Mouse (Mus musculus) MEL (cell line): ENCODE measurements around the gene Hps4. TPM values are rescaled to one million over a fixed set of nuclear protein-coding genes. Genes with fewer than 3 reads are reported as not detected.

Experiments used
- DNase-seq: peaks from one replicate; pipeline ENCODE4 v3.0.0; 2011; ENCODE audit warnings: low read depth, low spot score
- H3K27ac ChIP-seq: 2 replicates; pipeline ENCODE4 v1.5.1; 2012; ENCODE audit warnings: low read depth, mild to moderate bottlenecking, control low read depth, low read length, moderate library complexity; ENCODE audit not compliant: control insufficient read depth
- H3K27me3 ChIP-seq, 2 experiments: fragments of 150-350 bp in 1 of 2; sonication (generic) in 1 of 2; 2 replicates each; pipeline ENCODE4 v1.6.1; 2012; ENCODE audit warnings: low read length in 2 of 2, mild to moderate bottlenecking in 2 of 2, improper control_type of control experiment in 1 of 2, moderate library complexity in 1 of 2; ENCODE audit not compliant: insufficient read depth in 2 of 2, control insufficient read depth in 1 of 2
- H3K36me3 ChIP-seq, 2 experiments: 2 replicates each; pipeline ENCODE4 v1.6.1; 2012 to 2014; ENCODE audit warnings: low read length in 2 of 2, improper control_type of control experiment in 1 of 2, inconsistent platforms in 1 of 2, mild to moderate bottlenecking in 1 of 2; ENCODE audit not compliant: insufficient read depth in 2 of 2, control insufficient read depth in 1 of 2
- H3K4me1 ChIP-seq, 2 experiments: fragments of 150-350 bp in 1 of 2; sonication (generic) in 1 of 2; 2 replicates each; pipeline ENCODE4 v1.6.1; 2012; ENCODE audit warnings: low read length in 2 of 2, improper control_type of control experiment in 1 of 2, mild to moderate bottlenecking in 1 of 2; ENCODE audit not compliant: insufficient read depth in 2 of 2, control insufficient read depth in 1 of 2
- H3K4me3 ChIP-seq, 2 experiments: fragments of 150-350 bp in 1 of 2; sonication (generic) in 1 of 2; 2 replicates each; pipeline ENCODE4 v1.5.1; 2012; ENCODE audit warnings: low read depth in 2 of 2, low read length in 2 of 2, mild to moderate bottlenecking in 2 of 2, moderate library complexity in 2 of 2, control low read depth in 1 of 2, improper control_type of control experiment in 1 of 2; ENCODE audit not compliant: control insufficient read depth in 1 of 2, insufficient read depth in 1 of 2
- H3K79me2 ChIP-seq: 2 replicates; pipeline ENCODE4 v1.6.1; 2012; ENCODE audit warnings: mild to moderate bottlenecking, low read length, moderate library complexity; ENCODE audit not compliant: control insufficient read depth, poor library complexity, insufficient read depth
- H3K9ac ChIP-seq: 2 replicates; pipeline ENCODE4 v1.6.1; 2012; ENCODE audit warnings: low read depth, mild to moderate bottlenecking, control low read depth, low read length, moderate library complexity; ENCODE audit not compliant: control insufficient read depth, poor library complexity, severe bottlenecking
- H3K9me3 ChIP-seq: fragments of 150-350 bp; sonication (generic); replicated peaks from 2 replicates; pipeline ENCODE4 v1.6.1; 2012; ENCODE audit warnings: mild to moderate bottlenecking, low read length, improper control_type of control experiment, moderate library complexity; ENCODE audit not compliant: insufficient read depth
- BHLHE40 ChIP-seq: IDR thresholded peaks from 2 replicates; pipeline ENCODE4 v1.6.1; 2012; ENCODE audit warnings: low read depth, mild to moderate bottlenecking, inconsistent platforms, low read length, improper control_type of control experiment, borderline replicate concordance
- ETS1 ChIP-seq: IDR thresholded peaks from 2 replicates; pipeline ENCODE4 v1.6.1; 2012; ENCODE audit warnings: low read depth, mild to moderate bottlenecking, inconsistent platforms, low read length, improper control_type of control experiment, moderate library complexity
- MAFK ChIP-seq: IDR thresholded peaks from 2 replicates; pipeline ENCODE4 v1.6.1; 2011; ENCODE audit warnings: low read depth, mild to moderate bottlenecking, low read length, improper control_type of control experiment, borderline replicate concordance
- MYC ChIP-seq: IDR thresholded peaks from 2 replicates; pipeline ENCODE4 v1.6.1; 2011; ENCODE audit warnings: low read depth, mild to moderate bottlenecking, low read length, improper control_type of control experiment, moderate library complexity
- POLR2AphosphoS2 ChIP-seq: IDR thresholded peaks from 2 replicates; pipeline ENCODE4 v1.6.1; 2011; ENCODE audit warnings: low read length, improper control_type of control experiment
- RCOR1 ChIP-seq: IDR thresholded peaks from 2 replicates; pipeline ENCODE4 v1.6.1; 2012; ENCODE audit warnings: low read depth, mild to moderate bottlenecking, inconsistent platforms, low read length, improper control_type of control experiment
- ZC3H11A ChIP-seq: IDR thresholded peaks from 2 replicates; pipeline ENCODE4 v1.6.1; 2012; ENCODE audit warnings: low read depth, mild to moderate bottlenecking, inconsistent platforms, low read length, improper control_type of control experiment
- ZKSCAN1 ChIP-seq: IDR thresholded peaks from 2 replicates; pipeline ENCODE4 v1.6.1; 2012; ENCODE audit warnings: low read depth, mild to moderate bottlenecking, inconsistent platforms, low read length, improper control_type of control experiment, moderate library complexity
- polyA plus RNA-seq, 2 experiments: library from polyadenylated mRNA; stranded (reverse) in 1 of 2; unstranded in 1 of 2; fragments of >175 nt in 1 of 2; fragments of >200 nt in 1 of 2; gene quantifications; 2 replicates each; pipeline versions ENCODE4 v1.2.1 to v1.2.4; 2012; ENCODE audit warnings: low replicate concordance in 2 of 2, low read depth in 1 of 2; ENCODE audit not compliant: insufficient read length in 2 of 2, insufficient read depth in 1 of 2, missing spikeins in 1 of 2
- total RNA-seq: library from RNA; depleted of rRNA; stranded (reverse); fragments of 300-350 nt; gene quantifications from 2 replicates; pipeline ENCODE4 v1.2.3, GENCODE M21; 2012

Gene Hps4
- total and polyA plus RNA-seq, 3 experiments = 37.1 to 41.7 TPM; not detected in 1

- TF ChIP-seq ZKSCAN1 = peak; percentile 89
- TF ChIP-seq BHLHE40 = no peak
- no peak for TF ChIP-seq ZC3H11A
- TF ChIP-seq MAFK = no peak
- H3K4me1 ChIP-seq = peaks cover 16 to 25% of the 10 kb centered on the region in 2 experiments
- H3K27ac ChIP-seq = no peak overlapping the region
- H3K4me3 ChIP-seq = no peak overlapping the region
- peaks cover 32% of the 10 kb centered on the region; the same call in 1 of the 2 replicates for H3K79me2 ChIP-seq
- H3K36me3 ChIP-seq = peaks cover 0 to 17% of the 10 kb centered on the region in 2 experiments; a peak in 2 of 4 replicates
- no peaks in the 10 kb centered on the region for H3K27me3 ChIP-seq
- H3K9ac ChIP-seq = no peak overlapping the region
- no peak for DNase-seq
- H3K9me3 ChIP-seq = no peaks in the 10 kb centered on the region
Observed at GRCm38 (mm10) chr5:112300721-112301308, 42.1 kb upstream of the Hps4 start.

- Histone ChIP-seq H3K4me3 (no peak overlapping the region), H3K27me3 (no peaks in the 10 kb centered on the region), H3K4me1 (peaks cover 9 to 18% of the 10 kb centered on the region in 2 experiments), H3K9ac (no peak overlapping the region), H3K79me2 (peaks cover 27% of the 10 kb centered on the region; the same call in 1 of the 2 replicates), H3K27ac (no peak overlapping the region), H3K36me3 (peaks cover 0 to 9% of the 10 kb centered on the region in 2 experiments; a peak in 2 of 4 replicates), H3K9me3 (no peaks in the 10 kb centered on the region)
- TF ChIP-seq RCOR1 (no peak), ZC3H11A (no peak), POLR2AphosphoS2 (no peak), MYC (no peak)
- no peak for DNase-seq
Observed at GRCm38 (mm10) chr5:112301694-112302093, 41.2 kb upstream of the Hps4 start.

GRCm38 (mm10) chr5:112302310-112302709 is 40.6 kb upstream of the Hps4 start:
- peaks cover 0 to 3% of the 10 kb centered on the region in 2 experiments; a peak in 3 of 4 replicates for H3K36me3 ChIP-seq
- peaks cover 22% of the 10 kb centered on the region; the same call in 1 of the 2 replicates for H3K79me2 ChIP-seq
- H3K4me1 ChIP-seq = peaks cover 4 to 12% of the 10 kb centered on the region in 2 experiments
- no peak overlapping the region for H3K9ac ChIP-seq
- H3K27ac ChIP-seq = no peak overlapping the region
- no peak overlapping the region for H3K4me3 ChIP-seq
- TF ChIP-seq ZC3H11A (no peak), ETS1 (no peak)
- H3K27me3 ChIP-seq = no peaks in the 10 kb centered on the region
- DNase-seq = no peak
- H3K9me3 ChIP-seq = no peaks in the 10 kb centered on the region
